Mouse (Mus musculus) heart, adult 8-10 months (tissue): ENCODE measurements around the gene Eif3a. TPM values are rescaled to one million over a fixed set of nuclear protein-coding genes. Genes with fewer than 3 reads are reported as not detected.

ENCODE experiments used
- DNase-seq: peaks from one replicate; pipeline ENCODE4 v3.0.0; 2022; ENCODE audit warnings: low spot score
- total RNA-seq, 4 experiments: library from RNA; stranded (reverse); gene quantifications; 2 replicates each; pipeline ENCODE4 v1.2.4; 2022

Gene Eif3a
- 100 to 1,000 TPM; 102 to 115 (median 107) TPM for total RNA-seq

- DNase-seq: peak; percentile 93
Measured at GRCm38 (mm10) chr19:60790551-60791161, at the start of gene Eif3a. TSS of gene Eif3a (minus strand) at chr19:60790658.

- DNase-seq: peak; percentile 52
Measured at GRCm38 (mm10) chr19:60837747-60838146, 47.3 kb upstream of the Eif3a start.

GRCm38 (mm10) chr19:60818677-60819076 is 28.2 kb upstream of the Eif3a start:
- no peak for DNase-seq

GRCm38 (mm10) chr19:60813133-60813532 is 22.7 kb upstream of the Eif3a start:
- DNase-seq: no peak

- DNase-seq: no peak
Measured at GRCm38 (mm10) chr19:60812036-60812389, 21.6 kb upstream of the Eif3a start.

GRCm38 (mm10) chr19:60811098-60812035 is 20.9 kb upstream of the Eif3a start, which contains the start of gene Fam45a:
TSS of gene Fam45a (plus strand) at chr19:60811585.
- DNase-seq: peak; percentile 93

- DNase-seq: no peak
Measured at GRCm38 (mm10) chr19:60809927-60810326, 19.5 kb upstream of the Eif3a start.

GRCm38 (mm10) chr19:60804903-60805302 is 14.4 kb upstream of the Eif3a start:
- DNase-seq: no peak

GRCm38 (mm10) chr19:60799867-60800569 is 9.6 kb upstream of the Eif3a start:
- DNase-seq: no peak

- DNase-seq: no peak
Measured at GRCm38 (mm10) chr19:60797415-60797814, 7.0 kb upstream of the Eif3a start.

- no peak for DNase-seq
Measured at GRCm38 (mm10) chr19:60795244-60795643, 4.8 kb upstream of the Eif3a start.

- no peak for DNase-seq
Measured at GRCm38 (mm10) chr19:60793170-60793707, 2.8 kb upstream of the Eif3a start.

- DNase-seq: no peak
Measured at GRCm38 (mm10) chr19:60791164-60791563, 706 bp upstream of the Eif3a start.

GRCm38 (mm10) chr19:60789919-60790506 is 445 bp downstream of the Eif3a start:
- DNase-seq: peak; percentile 15

GRCm38 (mm10) chr19:60789452-60789851 is 1.0 kb downstream of the Eif3a start:
- no peak for DNase-seq

- DNase-seq: no peak
Measured at GRCm38 (mm10) chr19:60788214-60788960, 2.1 kb downstream of the Eif3a start.

GRCm38 (mm10) chr19:60787465-60788150 is 2.9 kb downstream of the Eif3a start:
- DNase-seq: no peak

- no peak for DNase-seq
Measured at GRCm38 (mm10) chr19:60784712-60785111, 5.7 kb downstream of the Eif3a start.

- no peak for DNase-seq
Measured at GRCm38 (mm10) chr19:60782034-60782433, 8.4 kb downstream of the Eif3a start.

- no peak for DNase-seq
Measured at GRCm38 (mm10) chr19:60773366-60773765, 17.1 kb downstream of the Eif3a start.
